Mouse (Mus musculus): ENCODE results near the gene Slc15a4.

- TF ChIP-seq CTCF (IDR thresholded peaks at IDR 0.05; ENCODE audit: extremely low read depth, insufficient read length, insufficient replicate concordance, low read depth, low read length), result no peak
- no peak for TF ChIP-seq POLR2A (IDR thresholded peaks at IDR 0.05; ENCODE audit: low read depth, low read length)
Measured at GRCm38 (mm10) chr5:127609191-127609714, 23.4 kb downstream of the Slc15a4 start.

Data from small intestine, adult 2 months (tissue).